Mouse (Mus musculus) heart, embryonic 10.5 days (tissue): ENCODE measurements around the gene Gabbr2. TPM values are rescaled to one million over a fixed set of nuclear protein-coding genes. Genes with fewer than 3 reads are reported as not detected.
"Not testable (repeated sequence)": the region's sequence is repeated elsewhere in the genome, so short reads cannot be mapped to it uniquely, and the experiment has no call there.

Experiments used
- DNase-seq: peaks from one replicate; pipeline ENCODE4 v3.0.0-alpha.2; 2017; ENCODE audit warnings: low spot score
- H3K27ac ChIP-seq: fragments of 300-500 bp; sonication (generic); 2 replicates; pipeline ENCODE4 v1.5.1; 2016; ENCODE audit warnings: mild to moderate bottlenecking
- H3K27me3 ChIP-seq: fragments of 300-500 bp; sonication (generic); 2 replicates; pipeline ENCODE4 v1.6.1; 2016; ENCODE audit warnings: mild to moderate bottlenecking; ENCODE audit not compliant: poor library complexity, insufficient read depth, severe bottlenecking
- H3K36me3 ChIP-seq: fragments of 300-500 bp; sonication (generic); 2 replicates; pipeline ENCODE4 v1.6.1; 2016; ENCODE audit warnings: mild to moderate bottlenecking, moderate library complexity
- H3K4me1 ChIP-seq: fragments of 300-500 bp; sonication (generic); 2 replicates; pipeline ENCODE4 v1.6.1; 2016; ENCODE audit warnings: mild to moderate bottlenecking
- H3K4me3 ChIP-seq: fragments of 300-500 bp; sonication (generic); 2 replicates; pipeline ENCODE4 v1.5.1; 2016; ENCODE audit warnings: mild to moderate bottlenecking, moderate library complexity
- H3K9me3 ChIP-seq: fragments of 300-500 bp; sonication (generic); 2 replicates; pipeline ENCODE4 v1.6.1; 2016; ENCODE audit warnings: mild to moderate bottlenecking, moderate library complexity
- WGBS: fragments of 180-500 bp; shearing (Covaris S2); methylation state at CpG from one replicate; pipeline ENCODE4 v1.1.7; 2016; 5-methylcytosine and 5-hydroxymethylcytosine counted together
- polyA plus RNA-seq: library from polyadenylated mRNA; unstranded; fragments of >200 nt; fragmentation: Nextera tagmentation; extraction: Ambion mirVana; gene quantifications from 2 replicates; pipeline ENCODE4 v1.2.1, GENCODE M21; 2016

Gabbr2 gene
- polyA plus RNA-seq, 1 experiment from 2014 or later = 0.13 TPM

DNA sequence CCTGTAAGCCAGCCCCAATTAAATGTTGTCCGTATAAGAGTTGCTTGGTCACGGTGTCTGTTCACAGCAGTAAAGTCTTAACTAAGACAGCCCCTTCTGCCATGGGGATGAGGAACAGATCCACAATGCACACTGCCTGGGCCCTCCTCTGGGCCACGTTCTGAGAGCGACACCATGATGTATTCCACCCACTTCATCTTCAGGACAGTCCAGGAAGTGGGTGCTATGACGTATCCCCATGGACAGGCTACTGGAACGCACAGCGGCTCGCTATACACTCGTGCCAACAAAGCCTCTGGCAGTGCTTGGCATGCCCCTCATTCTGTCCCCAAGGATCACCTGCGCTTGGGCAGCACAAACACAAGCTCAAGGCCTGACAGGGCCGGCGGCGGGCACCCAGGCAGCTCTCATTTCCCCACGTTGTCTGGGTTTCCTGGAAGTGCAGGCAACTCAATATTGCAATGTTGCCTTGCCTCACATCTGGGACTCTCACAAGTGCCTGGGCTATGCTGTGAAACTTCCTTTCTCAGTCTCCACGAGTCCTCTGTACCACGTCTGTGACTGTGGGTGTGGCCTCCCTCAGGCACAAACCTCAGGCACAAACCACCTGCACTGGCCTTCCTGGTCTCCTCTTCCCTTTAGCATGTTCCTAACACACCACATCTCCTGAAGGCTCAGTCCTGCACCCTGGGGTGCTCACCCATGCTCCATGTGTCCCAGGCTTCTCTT lies 355.8 kb downstream of the Gabbr2 start:
- H3K27me3 ChIP-seq = peaks cover 15% of the 10 kb centered on the region; the same call in 1 of the 2 replicates
- no peak overlapping the region for H3K4me3 ChIP-seq
- no peaks in the 10 kb centered on the region for H3K4me1 ChIP-seq
- WGBS = 84% methylated on average over 16 of the region's 16 CpGs
- DNase-seq = no peak
- H3K9me3 ChIP-seq = no peaks in the 10 kb centered on the region
- H3K27ac ChIP-seq = no peak overlapping the region
- no peaks in the 10 kb centered on the region for H3K36me3 ChIP-seq

DNA sequence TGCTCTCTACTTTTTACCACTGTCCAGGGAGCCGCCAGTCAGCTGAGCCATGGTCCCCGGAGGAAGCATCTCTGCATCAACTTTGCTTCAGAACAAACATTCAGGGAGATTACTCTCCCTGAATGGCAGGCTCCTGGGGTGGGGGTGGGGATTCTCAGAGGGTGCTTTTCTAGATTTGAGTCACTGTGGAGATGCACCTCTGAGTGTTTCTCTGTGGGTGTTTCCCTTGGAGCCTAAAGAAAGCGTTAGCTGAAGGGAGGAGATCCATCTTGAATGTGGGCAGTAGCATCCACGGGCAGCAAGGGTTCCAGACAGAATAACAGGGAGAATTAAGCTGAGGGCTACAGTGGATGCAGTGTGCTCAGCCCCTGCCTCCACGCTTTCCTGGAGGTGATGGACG lies 356.8 kb downstream of the Gabbr2 start:
- DNase-seq = no peak
- Histone ChIP-seq H3K27ac (no peak overlapping the region), H3K36me3 (no peaks in the 10 kb centered on the region), H3K4me3 (no peak overlapping the region), H3K27me3 (peaks cover 15% of the 10 kb centered on the region; the same call in 1 of the 2 replicates), H3K4me1 (no peaks in the 10 kb centered on the region), H3K9me3 (no peaks in the 10 kb centered on the region)
- 53% methylated on average over 6 of the region's 6 CpGs for WGBS

GRCm38 (mm10) chr4:46633565-46633964 lies 358.1 kb downstream of the Gabbr2 start:
- H3K27me3 ChIP-seq = peaks cover 15% of the 10 kb centered on the region; the same call in 1 of the 2 replicates
- not testable (repeated sequence) for H3K36me3 ChIP-seq, H3K9me3 ChIP-seq, DNase-seq, H3K27ac ChIP-seq, H3K4me3 ChIP-seq
- 63% methylated on average over 6 of the region's 6 CpGs for WGBS
- peaks cover 13% of the 10 kb centered on the region for H3K4me1 ChIP-seq

GRCm38 (mm10) chr4:46632465-46632864 lies 359.2 kb downstream of the Gabbr2 start:
- Histone ChIP-seq H3K9me3 (no peaks in the 10 kb centered on the region), H3K27me3 (peaks cover 21% of the 10 kb centered on the region; the same call in 1 of the 2 replicates), H3K4me3 (no peak overlapping the region), H3K27ac (no peak overlapping the region), H3K36me3 (no peaks in the 10 kb centered on the region), H3K4me1 (peaks cover 20% of the 10 kb centered on the region)
- 53% methylated on average over 2 of the region's 2 CpGs for WGBS
- DNase-seq = no peak

GRCm38 (mm10) chr4:46630390-46630789 lies 361.3 kb downstream of the Gabbr2 start:
- H3K27me3 ChIP-seq = peaks cover 21% of the 10 kb centered on the region; the same call in 1 of the 2 replicates
- H3K4me1 ChIP-seq = peaks cover 20% of the 10 kb centered on the region
- no peak overlapping the region for H3K27ac ChIP-seq
- WGBS = 50% methylated on average over 9 of the region's 9 CpGs
- no peak overlapping the region for H3K4me3 ChIP-seq
- no peaks in the 10 kb centered on the region for H3K9me3 ChIP-seq
- DNase-seq = no peak
- no peaks in the 10 kb centered on the region for H3K36me3 ChIP-seq

GRCm38 (mm10) chr4:46628873-46629272 lies 362.8 kb downstream of the Gabbr2 start:
- peaks cover 20% of the 10 kb centered on the region for H3K4me1 ChIP-seq
- no peaks in the 10 kb centered on the region for H3K9me3 ChIP-seq
- DNase-seq = no peak
- WGBS = 43% methylated on average over 9 of the region's 9 CpGs
- H3K27me3 ChIP-seq = peaks cover 7% of the 10 kb centered on the region; the same call in 1 of the 2 replicates
- 0 out of 2 replicates have a peak overlapping the region, but pooled peaks have one; percentile 12 for H3K4me3 ChIP-seq
- no peaks in the 10 kb centered on the region for H3K36me3 ChIP-seq
- H3K27ac ChIP-seq = no peak overlapping the region

DNA sequence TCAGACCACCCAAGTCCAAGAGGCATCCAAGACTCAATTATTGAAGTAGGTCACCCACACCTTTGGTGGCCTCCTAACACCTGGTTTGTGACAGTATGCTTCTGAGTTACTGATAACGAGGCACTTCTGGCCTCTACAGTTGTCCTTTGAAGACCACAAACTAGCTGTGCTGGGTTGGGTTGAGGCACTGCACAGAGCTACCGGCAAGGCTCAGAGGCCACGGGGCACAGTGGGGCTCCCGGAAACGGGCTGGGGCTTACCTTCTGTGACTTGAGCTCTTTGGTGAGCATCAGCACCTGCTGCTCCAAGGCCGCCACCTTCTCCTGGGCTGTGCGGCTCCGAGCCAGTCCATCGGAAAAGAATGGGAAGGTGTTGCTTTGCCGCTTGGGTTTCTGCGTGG lies 363.6 kb downstream of the Gabbr2 start:
- Histone ChIP-seq H3K4me1 (peaks cover 24% of the 10 kb centered on the region), H3K36me3 (no peaks in the 10 kb centered on the region), H3K27ac (0 out of 2 replicates have a peak overlapping the region, but pooled peaks have one; percentile 16), H3K9me3 (no peaks in the 10 kb centered on the region), H3K4me3 (no peak overlapping the region), H3K27me3 (peaks cover 6% of the 10 kb centered on the region; the same call in 1 of the 2 replicates)
- WGBS = 77% methylated on average over 11 of the region's 11 CpGs
- no peak for DNase-seq

GRCm38 (mm10) chr4:46625101-46625500 lies 366.6 kb downstream of the Gabbr2 start:
- DNase-seq = no peak
- no peaks in the 10 kb centered on the region for H3K9me3 ChIP-seq
- WGBS = 78% methylated on average over 10 of the region's 10 CpGs
- H3K27me3 ChIP-seq = peaks cover 28% of the 10 kb centered on the region
- H3K36me3 ChIP-seq = no peaks in the 10 kb centered on the region
- no peak overlapping the region for H3K4me3 ChIP-seq
- H3K4me1 ChIP-seq = peaks cover 35% of the 10 kb centered on the region
- H3K27ac ChIP-seq = no peak overlapping the region

DNA sequence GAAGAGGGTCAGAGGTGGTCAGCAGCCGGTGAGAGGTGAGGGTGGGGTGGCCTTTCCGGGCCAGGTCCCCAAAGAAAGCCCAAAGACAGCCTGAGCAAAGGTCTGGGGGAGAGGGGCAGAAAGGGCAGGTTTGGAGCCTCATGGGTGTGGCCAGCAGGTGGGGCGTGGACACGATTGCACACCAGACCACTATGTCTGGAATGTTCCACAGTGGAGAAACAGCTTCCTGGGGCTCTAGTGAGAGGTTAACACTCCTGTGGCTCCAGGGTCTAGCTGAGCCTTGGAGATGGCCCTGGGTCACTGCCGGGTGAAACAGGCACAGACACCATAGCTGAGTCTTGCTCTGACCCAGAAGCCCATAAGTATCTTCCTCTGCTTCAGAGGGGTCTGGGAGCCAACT lies 368.7 kb downstream of the Gabbr2 start:
- no peak for DNase-seq
- 74% methylated on average over 5 of the region's 5 CpGs for WGBS
- H3K4me1 ChIP-seq = peaks cover 19% of the 10 kb centered on the region
- no peaks in the 10 kb centered on the region for H3K36me3 ChIP-seq
- H3K27ac ChIP-seq = no peak overlapping the region
- no peak overlapping the region for H3K4me3 ChIP-seq
- H3K27me3 ChIP-seq = peaks cover 44% of the 10 kb centered on the region
- H3K9me3 ChIP-seq = no peaks in the 10 kb centered on the region

DNA sequence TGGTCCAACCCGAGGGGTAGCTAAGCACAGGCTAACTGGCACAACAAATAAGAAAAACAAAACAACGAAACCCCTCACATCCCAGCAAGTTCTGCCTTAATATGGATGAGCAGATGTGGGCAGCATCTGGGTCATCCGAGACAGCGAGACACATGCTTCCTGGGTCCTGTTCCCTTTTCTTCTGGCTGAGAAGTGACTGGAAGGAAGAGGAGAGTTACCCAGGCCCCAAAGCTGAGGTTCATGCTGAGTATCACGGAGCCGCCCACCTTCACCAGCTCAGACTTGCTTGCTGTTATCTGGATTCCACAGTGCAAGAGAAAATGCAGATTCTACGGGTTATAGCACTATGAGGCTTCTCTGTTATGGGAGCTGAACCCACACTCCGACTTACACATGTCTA lies 370.7 kb downstream of the Gabbr2 start:
- no peaks in the 10 kb centered on the region for H3K9me3 ChIP-seq
- WGBS = 73% methylated on average over 8 of the region's 8 CpGs
- DNase-seq = no peak
- peaks cover 61% of the 10 kb centered on the region for H3K27me3 ChIP-seq
- H3K27ac ChIP-seq = no peak overlapping the region
- no peaks in the 10 kb centered on the region for H3K36me3 ChIP-seq
- H3K4me1 ChIP-seq = peaks cover 16% of the 10 kb centered on the region; the same call in 1 of the 2 replicates
- H3K4me3 ChIP-seq = no peak overlapping the region

- WGBS = 9% methylated on average over 23 of the region's 23 CpGs
- Histone ChIP-seq H3K27ac (no peak overlapping the region), H3K4me3 (peak overlapping the region; percentile 35), H3K36me3 (no peaks in the 10 kb centered on the region), H3K4me1 (peaks cover 16% of the 10 kb centered on the region; the same call in 1 of the 2 replicates), H3K27me3 (peaks cover 65% of the 10 kb centered on the region), H3K9me3 (no peaks in the 10 kb centered on the region)
- DNase-seq = no peak
These were observed 371.3 kb downstream of the Gabbr2 start for GRCm38 (mm10) chr4:46620330-46620729.

GRCm38 (mm10) chr4:46618196-46618817 lies 373.4 kb downstream of the Gabbr2 start:
- no peak overlapping the region for H3K27ac ChIP-seq
- H3K9me3 ChIP-seq = no peaks in the 10 kb centered on the region
- 49% methylated on average over 11 of the region's 11 CpGs for WGBS
- no peak overlapping the region for H3K4me3 ChIP-seq
- H3K36me3 ChIP-seq = no peaks in the 10 kb centered on the region
- peaks cover 23% of the 10 kb centered on the region for H3K4me1 ChIP-seq
- no peak for DNase-seq
- H3K27me3 ChIP-seq = peaks cover 84% of the 10 kb centered on the region

DNA sequence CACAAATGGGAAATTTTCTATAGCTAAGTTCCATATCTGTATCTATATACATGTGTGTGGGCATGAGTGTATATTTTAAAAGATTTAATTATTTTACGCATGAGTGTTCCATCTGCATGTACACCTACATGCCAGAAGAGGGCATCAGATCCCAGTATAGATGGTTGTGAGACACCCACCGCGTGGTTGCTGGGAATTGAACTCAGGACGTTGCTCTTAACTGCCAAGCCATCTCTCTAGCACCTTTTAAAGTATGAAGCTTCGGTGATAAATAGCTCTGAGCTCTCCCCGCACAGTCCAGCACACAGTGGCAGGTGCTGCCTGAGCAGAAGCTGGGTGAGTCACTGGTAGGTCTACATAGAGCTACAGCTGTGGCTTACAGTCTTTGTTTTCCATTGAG lies 374.3 kb downstream of the Gabbr2 start:
- Histone ChIP-seq H3K27me3 (peaks cover 91% of the 10 kb centered on the region), H3K9me3 (no peaks in the 10 kb centered on the region), H3K4me1 (peaks cover 17% of the 10 kb centered on the region), H3K36me3 (no peaks in the 10 kb centered on the region), H3K27ac (no peak overlapping the region), H3K4me3 (no peak overlapping the region)
- DNase-seq = no peak
- WGBS = 67% methylated on average over 6 of the region's 6 CpGs
